Mouse (Mus musculus): ENCODE data around the gene Pdxk. TPM values are rescaled to one million over a fixed set of nuclear protein-coding genes. Genes with fewer than 3 reads are reported as not detected.

Pdxk gene
- total RNA-seq, 2 experiments from 2014 or later: 20.4 to 20.8 TPM

Small RNA genes within 50 kb of the gene (microRNA-seq; reads per million reads assigned to microRNA genes)
- gene Mir6410 (not detected), gene Mir6907 (not detected), gene Mir6908 (not detected)

Other genes with a start within 250 kb of the Pdxk start
- gene Trappc10, start 220.3 kb downstream of the Pdxk start, total RNA-seq (2021): 10 to 100 TPM; 48.8 to 50.2 TPM
- gene Agpat3, start 112.5 kb downstream of the Pdxk start, total RNA-seq (2021): 100 to 1,000 TPM; 203 to 217 TPM
- gene Rrp1, start 51.9 kb downstream of the Pdxk start, total RNA-seq (2021): 100 to 1,000 TPM; 282 to 296 TPM
- 100 to 1,000 TPM; 171 to 196 TPM for gene Cstb, start 39.3 kb downstream of the Pdxk start, total RNA-seq (2021)
- not detected for gene Olfr1358, start 52.5 kb upstream of the Pdxk start, total RNA-seq (2021)
- 10 to 100 TPM; 76.5 to 88.8 TPM for gene Ilvbl, start 109.4 kb upstream of the Pdxk start, total RNA-seq (2021)
- gene Syde1, start 127.0 kb upstream of the Pdxk start, total RNA-seq (2021): 10 to 100 TPM; 41.2 to 44.2 TPM
- not detected for gene Olfr1357, start 153.1 kb upstream of the Pdxk start, total RNA-seq (2021)

Data from adrenal gland, postnatal 4 days (tissue).